Mouse (Mus musculus): Measurements from ENCODE around the gene Ttyh3.
A peak's percentile ranks its signal among the peaks of the same experiment; 100 is the strongest.

Ttyh3 gene

GRCm38 (mm10) chr5:140624961-140625360, 23.9 kb downstream of the Ttyh3 start:
- DNase-seq: no peak

GRCm38 (mm10) chr5:140624238-140624637, 24.6 kb downstream of the Ttyh3 start:
- no peak for DNase-seq

GRCm38 (mm10) chr5:140623791-140624190, 25.0 kb downstream of the Ttyh3 start:
- DNase-seq: no peak

- DNase-seq: no peak
Measured at GRCm38 (mm10) chr5:140622978-140623670, 25.7 kb downstream of the Ttyh3 start.

GRCm38 (mm10) chr5:140621517-140621916, 27.3 kb downstream of the Ttyh3 start:
- DNase-seq: peak; percentile 46 to 58

- peak in 1 of 2 experiments; percentile 18 for DNase-seq
Measured at GRCm38 (mm10) chr5:140621092-140621491, 27.7 kb downstream of the Ttyh3 start.

GRCm38 (mm10) chr5:140619895-140620736, 28.7 kb downstream of the Ttyh3 start:
- peak in 1 of 2 experiments; percentile 52 for DNase-seq

GRCm38 (mm10) chr5:140619151-140619771, 29.6 kb downstream of the Ttyh3 start:
- peak; percentile 91 to 92 for DNase-seq

GRCm38 (mm10) chr5:140617714-140618113, 31.1 kb downstream of the Ttyh3 start:
- peak in 1 of 2 experiments; percentile 48 for DNase-seq

- DNase-seq: peak in 1 of 2 experiments; percentile 48
Measured at GRCm38 (mm10) chr5:140616691-140617090, 32.1 kb downstream of the Ttyh3 start.

- DNase-seq: no peak
Measured at GRCm38 (mm10) chr5:140616110-140616503, 32.7 kb downstream of the Ttyh3 start.

GRCm38 (mm10) chr5:140615321-140616109, 33.3 kb downstream of the Ttyh3 start:
- DNase-seq: no peak

GRCm38 (mm10) chr5:140614837-140615236, 34.0 kb downstream of the Ttyh3 start:
- DNase-seq: no peak

- DNase-seq: no peak
Measured at GRCm38 (mm10) chr5:140614141-140614540, 34.7 kb downstream of the Ttyh3 start.

- peak in 1 of 2 experiments; percentile 16 for DNase-seq
Measured at GRCm38 (mm10) chr5:140612191-140612590, 36.6 kb downstream of the Ttyh3 start.

GRCm38 (mm10) chr5:140611611-140612185, 37.1 kb downstream of the Ttyh3 start:
- no peak for DNase-seq

GRCm38 (mm10) chr5:140611021-140611583, 37.7 kb downstream of the Ttyh3 start:
- peak; percentile 83 to 89 for DNase-seq

- DNase-seq: peak; percentile 72 to 84
Measured at GRCm38 (mm10) chr5:140610273-140611011, 38.4 kb downstream of the Ttyh3 start.

- DNase-seq: peak; percentile 58 to 66
Measured at GRCm38 (mm10) chr5:140609511-140610272, 39.1 kb downstream of the Ttyh3 start.

- no peak for DNase-seq
Measured at GRCm38 (mm10) chr5:140608634-140609015, 40.2 kb downstream of the Ttyh3 start.

All from kidney, postnatal 4 days (tissue).